Mouse (Mus musculus) naive thymus-derived CD4-positive, alpha-beta T cell, adult 2 months (primary cell): ENCODE data around the gene Ppy.

ENCODE experiments used
- DNase-seq: peaks from one replicate; pipeline ENCODE4 v3.0.0-alpha.2; 2011; ENCODE audit warnings: low read depth

Ppy gene

GRCm38 (mm10) chr11:102087931-102088898 lies 12.9 kb downstream of the Ppy start, which contains the start of gene Mpp2:
Gene Mpp2, minus strand, starts transcription at chr11:102088515.
- peak; percentile 59 for DNase-seq

GRCm38 (mm10) chr11:102087081-102087751 lies 13.9 kb downstream of the Ppy start:
- DNase-seq = peak; percentile 87

GRCm38 (mm10) chr11:102086331-102086730 lies 14.8 kb downstream of the Ppy start:
- DNase-seq = peak; percentile 28

GRCm38 (mm10) chr11:102084159-102084558 lies 17.0 kb downstream of the Ppy start:
- no peak for DNase-seq

- no peak for DNase-seq
These were observed 17.9 kb downstream of the Ppy start for GRCm38 (mm10) chr11:102083193-102083592.

GRCm38 (mm10) chr11:102082322-102082721 lies 18.8 kb downstream of the Ppy start:
- DNase-seq = no peak

- no peak for DNase-seq
These were observed 27.4 kb downstream of the Ppy start for GRCm38 (mm10) chr11:102073722-102074121.

GRCm38 (mm10) chr11:102072729-102073128 lies 28.4 kb downstream of the Ppy start:
- DNase-seq = no peak

- no peak for DNase-seq
These were observed 30.7 kb downstream of the Ppy start for GRCm38 (mm10) chr11:102070426-102070825.

GRCm38 (mm10) chr11:102069633-102070032 lies 31.5 kb downstream of the Ppy start:
- no peak for DNase-seq

GRCm38 (mm10) chr11:102068969-102069368 lies 32.1 kb downstream of the Ppy start:
- DNase-seq = peak; percentile 14

- DNase-seq = no peak
These were observed 38.0 kb downstream of the Ppy start for GRCm38 (mm10) chr11:102063076-102063475.

- DNase-seq = no peak
These were observed 39.1 kb downstream of the Ppy start for GRCm38 (mm10) chr11:102061941-102062473.

- DNase-seq = peak; percentile 67
These were observed 39.7 kb downstream of the Ppy start for GRCm38 (mm10) chr11:102061236-102061940.

- peak; percentile 48 for DNase-seq
These were observed 47.3 kb downstream of the Ppy start for GRCm38 (mm10) chr11:102053847-102054246.

- no peak for DNase-seq
These were observed 47.9 kb downstream of the Ppy start for GRCm38 (mm10) chr11:102053183-102053582.

GRCm38 (mm10) chr11:102052697-102053096 lies 48.4 kb downstream of the Ppy start:
- DNase-seq = no peak

GRCm38 (mm10) chr11:102051954-102052353 lies 49.2 kb downstream of the Ppy start:
- DNase-seq = no peak

- DNase-seq = no peak
These were observed 49.6 kb downstream of the Ppy start for GRCm38 (mm10) chr11:102051541-102051940.
